Mouse (Mus musculus) 3134 (cell line): ENCODE results near the gene Slc39a11.

ENCODE experiments used
- DNase-seq: peaks from one replicate; pipeline ENCODE4 v3.0.0-alpha.2; 2011; ENCODE audit warnings: low spot score; ENCODE audit not compliant: insufficient read length; ENCODE audit errors: extremely low read depth

Slc39a11 gene

DNA sequence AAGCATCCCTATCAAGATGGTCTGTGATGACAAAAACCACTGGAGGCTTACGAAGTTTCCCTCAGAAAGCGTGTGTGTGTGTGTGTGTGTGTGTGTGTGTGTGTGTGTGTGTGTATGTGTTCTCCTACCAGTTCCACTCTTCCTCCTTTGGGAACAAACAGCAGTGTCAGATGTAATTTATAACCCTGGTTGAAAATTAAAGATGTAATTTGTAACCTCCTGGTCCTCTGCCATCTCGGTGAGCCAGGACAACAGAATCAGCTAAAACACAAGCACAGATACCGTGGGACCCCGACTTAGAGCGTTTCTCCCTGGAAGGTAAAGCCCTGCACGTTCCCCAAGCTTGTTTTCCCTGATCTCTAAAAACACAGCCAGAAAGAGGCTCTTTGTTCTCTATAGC is 131.7 kb downstream of the Slc39a11 start:
- no peak for DNase-seq

- DNase-seq: no peak
Observed at GRCm38 (mm10) chr11:113516156-113516555, 133.7 kb downstream of the Slc39a11 start.

DNA sequence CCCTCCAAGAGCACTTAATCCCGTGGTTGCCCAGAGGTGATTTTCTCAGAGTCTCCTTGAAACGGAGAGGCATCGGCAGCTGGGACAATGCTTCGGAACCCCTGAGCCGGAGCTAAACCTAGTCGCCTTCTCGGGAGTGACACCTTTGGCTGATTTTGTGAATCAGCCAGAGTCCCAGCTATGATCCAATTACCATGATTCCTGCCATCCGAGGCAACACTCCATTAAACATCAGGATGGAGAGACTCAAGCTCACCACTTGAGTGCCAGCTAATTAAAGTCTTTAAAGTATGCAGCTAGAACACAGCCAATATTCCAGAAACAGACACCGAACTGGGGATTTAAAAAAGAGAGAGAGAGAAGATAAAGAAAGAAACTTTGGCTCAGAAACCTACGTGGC is 136.9 kb downstream of the Slc39a11 start:
- no peak for DNase-seq

- no peak for DNase-seq
Observed at GRCm38 (mm10) chr11:113512150-113512549, 137.7 kb downstream of the Slc39a11 start.

- DNase-seq: no peak
Observed at GRCm38 (mm10) chr11:113510969-113511625, 138.8 kb downstream of the Slc39a11 start.

DNA sequence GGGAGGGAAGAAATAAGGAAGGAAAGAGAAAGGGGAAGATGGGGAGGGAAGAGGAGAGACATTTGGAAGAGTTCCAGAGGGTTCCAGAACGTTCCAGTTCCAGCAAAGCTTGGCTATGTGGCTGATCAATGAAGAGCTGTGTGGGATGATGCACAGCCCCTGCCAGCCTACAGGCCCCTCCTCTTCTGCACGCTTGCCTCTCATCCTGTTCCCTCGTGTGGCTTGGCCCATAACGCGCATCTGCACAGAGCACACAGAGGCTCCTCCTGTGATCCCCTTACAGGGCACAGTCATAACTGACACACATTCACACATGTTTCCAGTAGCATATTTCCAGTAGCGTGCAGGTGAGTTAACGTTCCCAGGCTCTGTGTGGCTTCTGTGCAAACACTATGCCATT is 139.6 kb downstream of the Slc39a11 start:
- no peak for DNase-seq

GRCm38 (mm10) chr11:113507716-113508480 is 142.0 kb downstream of the Slc39a11 start:
- no peak for DNase-seq

DNA sequence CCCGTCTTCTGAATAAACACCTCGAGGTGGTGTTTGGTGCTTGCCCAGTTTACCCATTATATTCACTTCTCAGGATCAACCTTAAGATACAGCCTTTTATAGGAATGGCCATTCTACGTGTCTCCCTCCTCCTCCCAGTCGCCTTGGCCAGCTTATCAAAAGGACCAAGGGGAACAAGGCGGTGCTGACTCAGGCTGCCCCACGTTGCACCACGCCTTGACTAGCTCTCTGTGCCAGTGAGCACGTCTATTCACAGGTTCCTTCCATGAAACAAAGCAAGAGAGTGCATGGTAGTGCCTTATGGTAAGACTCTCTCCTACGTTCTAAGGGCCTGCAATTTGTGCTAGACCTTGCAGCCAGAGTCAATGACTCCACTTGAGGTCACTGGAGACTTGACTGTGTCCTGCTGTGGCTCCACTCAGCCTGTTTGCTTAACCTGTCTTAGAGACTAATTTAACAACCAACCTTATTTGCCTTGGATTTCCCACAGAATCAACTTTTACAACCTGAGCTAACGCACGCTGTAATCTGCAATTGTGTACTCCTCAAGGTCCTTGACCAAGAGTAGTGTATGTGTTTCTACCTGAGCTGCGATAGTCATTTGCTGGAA is 144.2 kb downstream of the Slc39a11 start:
- no peak for DNase-seq

DNA sequence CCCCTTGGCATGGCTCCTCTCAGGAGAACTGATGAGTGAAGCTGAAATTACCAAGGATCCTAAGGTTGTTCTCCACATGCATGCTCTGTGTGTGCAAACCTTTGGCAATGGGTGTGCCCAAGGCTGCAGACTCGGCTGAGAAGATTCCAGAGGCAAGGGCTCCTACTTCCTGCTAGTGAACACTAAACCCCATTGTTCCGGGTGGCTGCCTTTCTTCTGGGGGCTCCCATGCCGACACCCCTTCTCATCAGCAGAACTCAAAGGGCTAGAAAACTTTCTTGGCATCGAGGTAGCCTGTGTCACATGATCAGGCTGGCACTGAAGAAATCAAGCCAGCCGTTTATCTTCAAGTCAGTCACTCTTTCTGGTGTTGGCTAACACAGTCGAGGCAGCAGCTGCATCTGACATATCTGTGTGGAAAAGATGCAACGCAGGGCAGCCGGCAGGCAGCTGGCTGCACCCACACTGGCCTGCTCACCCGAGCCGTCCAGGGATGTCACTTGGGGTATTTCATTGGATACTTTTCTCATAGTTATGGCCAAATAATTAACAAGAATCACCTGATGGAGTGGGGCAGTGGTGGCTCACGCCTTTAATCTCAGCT is 145.3 kb downstream of the Slc39a11 start:
- no peak for DNase-seq

- DNase-seq: no peak
Observed at GRCm38 (mm10) chr11:113502968-113503367, 146.9 kb downstream of the Slc39a11 start.

DNA sequence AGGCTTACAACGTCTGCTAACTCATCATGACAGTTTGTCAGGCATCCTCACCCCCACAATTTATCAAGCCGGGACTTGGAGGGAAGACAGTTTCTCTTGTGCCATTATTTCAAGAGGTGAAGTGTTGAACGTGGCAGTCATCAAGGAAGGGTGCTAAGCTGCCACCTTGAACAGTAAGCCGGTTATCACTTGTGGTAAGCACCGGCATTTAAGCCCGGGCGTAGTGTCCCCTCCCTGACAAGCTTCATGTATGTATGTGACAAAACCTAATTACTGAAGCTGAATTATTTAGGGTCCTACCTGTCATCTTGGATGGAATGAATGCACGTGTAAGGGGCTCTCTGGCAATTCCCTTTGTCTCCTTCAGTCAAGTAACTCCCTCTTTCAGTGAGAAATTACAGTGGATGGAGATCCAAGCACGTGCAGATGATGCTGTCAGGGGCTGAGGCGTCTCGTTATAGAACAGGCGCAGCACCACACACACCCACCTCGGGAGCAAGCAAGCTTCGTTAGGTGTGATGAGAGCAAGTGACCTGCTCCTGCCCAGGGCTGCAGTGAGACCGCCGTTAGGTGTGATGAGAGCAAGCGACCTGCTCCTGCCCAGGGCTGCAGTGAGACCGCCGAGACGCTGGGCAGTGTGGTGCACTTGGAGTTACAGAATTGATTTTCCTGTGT is 149.1 kb downstream of the Slc39a11 start:
- DNase-seq: no peak

DNA sequence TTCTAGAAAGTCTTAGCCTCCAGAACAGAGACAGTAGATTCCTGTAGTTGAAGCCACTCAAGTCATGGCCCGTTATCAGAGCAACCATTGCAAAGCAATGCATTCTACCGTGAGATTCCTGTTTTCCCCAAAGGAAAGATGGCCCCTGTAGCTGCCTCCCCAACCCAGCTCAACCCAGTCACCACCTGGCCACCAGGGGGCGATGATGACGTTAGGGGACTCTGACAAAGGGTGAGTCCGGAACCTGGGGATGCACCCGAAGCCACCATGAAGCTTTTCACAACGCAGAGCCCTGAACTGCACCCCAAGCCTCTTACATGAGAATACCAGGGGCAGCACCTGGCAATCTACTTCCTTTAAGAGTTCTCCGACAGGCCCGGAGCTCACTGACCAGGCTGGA is 151.0 kb downstream of the Slc39a11 start:
- DNase-seq: no peak

DNA sequence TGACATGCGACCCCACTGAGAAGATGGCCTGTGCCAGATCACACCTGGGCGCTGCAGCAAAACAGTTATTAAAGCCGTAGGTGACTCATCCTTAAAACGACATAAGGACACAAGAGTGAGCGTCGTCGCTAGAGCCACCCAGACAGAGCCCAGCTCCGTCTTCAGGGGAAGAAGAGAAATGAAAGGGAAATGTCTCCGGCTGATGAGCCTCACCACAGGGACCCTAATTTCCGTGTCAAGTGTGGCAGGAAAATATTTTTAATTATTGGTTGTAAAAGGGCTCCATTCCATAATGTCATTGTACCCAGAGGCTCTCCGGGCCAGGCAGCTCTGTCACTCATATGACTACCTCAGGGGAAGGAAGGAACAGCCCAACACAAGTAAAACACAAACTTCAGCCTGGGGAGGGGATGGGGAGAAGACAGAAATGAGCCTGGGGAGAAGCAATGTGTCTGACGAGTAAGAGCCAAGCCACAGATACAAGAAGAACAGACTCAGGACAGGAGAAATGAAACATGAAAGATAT is 155.8 kb downstream of the Slc39a11 start:
- DNase-seq: no peak

GRCm38 (mm10) chr11:113490530-113491520 is 159.1 kb downstream of the Slc39a11 start:
- DNase-seq: peak; percentile 62

- no peak for DNase-seq
Observed at GRCm38 (mm10) chr11:113487603-113488335, 162.1 kb downstream of the Slc39a11 start.

GRCm38 (mm10) chr11:113484037-113484436 is 165.8 kb downstream of the Slc39a11 start:
- DNase-seq: no peak

DNA sequence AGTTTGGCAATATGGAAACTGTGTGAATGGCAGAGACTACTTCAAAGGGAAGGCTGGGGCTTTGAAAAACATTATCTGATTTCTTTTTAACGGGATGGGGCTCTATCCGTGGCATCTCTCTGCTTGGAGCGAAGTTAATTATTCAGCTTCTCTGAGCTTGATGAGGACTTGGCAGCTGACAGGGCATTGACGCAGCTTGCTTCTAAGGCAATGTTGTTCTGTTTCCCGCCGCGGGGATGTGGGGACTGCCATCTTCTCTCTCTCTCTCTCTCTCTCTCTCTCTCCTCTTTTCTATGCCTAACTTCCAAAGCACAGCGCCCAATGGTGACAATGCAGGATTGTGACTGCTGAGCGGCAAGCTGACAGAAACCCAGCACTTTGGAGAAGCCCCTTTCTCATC is 172.3 kb downstream of the Slc39a11 start:
- DNase-seq: no peak

GRCm38 (mm10) chr11:113476720-113477119 is 173.2 kb downstream of the Slc39a11 start:
- no peak for DNase-seq

GRCm38 (mm10) chr11:113475491-113475890 is 174.4 kb downstream of the Slc39a11 start:
- no peak for DNase-seq
